Mouse (Mus musculus) hindbrain, embryonic 12.5 days (tissue): ENCODE measurements around the gene Armh2. TPM values are rescaled to one million over a fixed set of nuclear protein-coding genes. Genes with fewer than 3 reads are reported as not detected.

ENCODE experiments used
- ATAC-seq: fragments of 200-750 bp; cut with Nextera tagmentation; 2 replicates; pipeline ENCODE4 v1.8.0; 2017; ENCODE audit warnings: moderate TSS enrichment; ENCODE audit not compliant: low FRiP score
- H3K27ac ChIP-seq: fragments of 300-500 bp; sonication (generic); 2 replicates; pipeline ENCODE4 v1.5.1; 2016; ENCODE audit warnings: mild to moderate bottlenecking
- H3K27me3 ChIP-seq: fragments of 300-500 bp; sonication (generic); 2 replicates; pipeline ENCODE4 v1.6.1; 2016; ENCODE audit warnings: mild to moderate bottlenecking
- H3K36me3 ChIP-seq: fragments of 300-500 bp; sonication (generic); 2 replicates; pipeline ENCODE4 v1.6.1; 2016; ENCODE audit warnings: mild to moderate bottlenecking
- H3K4me1 ChIP-seq: fragments of 300-500 bp; sonication (generic); 2 replicates; pipeline ENCODE4 v1.6.1; 2016
- H3K4me2 ChIP-seq: fragments of 300-500 bp; sonication (generic); replicated peaks from 2 replicates; pipeline ENCODE4 v1.6.1; 2016; ENCODE audit warnings: mild to moderate bottlenecking
- H3K4me3 ChIP-seq: fragments of 300-500 bp; sonication (generic); 2 replicates; pipeline ENCODE4 v1.5.1; 2016; ENCODE audit warnings: mild to moderate bottlenecking
- H3K9ac ChIP-seq: fragments of 300-500 bp; sonication (generic); 2 replicates; pipeline ENCODE4 v1.6.1; 2016; ENCODE audit warnings: mild to moderate bottlenecking, moderate library complexity
- H3K9me3 ChIP-seq: fragments of 300-500 bp; sonication (generic); replicated peaks from 2 replicates; pipeline ENCODE4 v1.6.1; 2016; ENCODE audit warnings: mild to moderate bottlenecking
- WGBS: fragments of 180-500 bp; shearing (Covaris S2); methylation state at CpG from one replicate; pipeline ENCODE4 v1.1.7; 2016; 5-methylcytosine and 5-hydroxymethylcytosine counted together
- polyA plus RNA-seq: library from polyadenylated mRNA; unstranded; fragments of >200 nt; fragmentation: Nextera tagmentation; extraction: Ambion mirVana; gene quantifications from 2 replicates; pipeline ENCODE4 v1.2.1, GENCODE M21; 2016

The Armh2 gene
- polyA plus RNA-seq: not detected in 2 replicates

DNA sequence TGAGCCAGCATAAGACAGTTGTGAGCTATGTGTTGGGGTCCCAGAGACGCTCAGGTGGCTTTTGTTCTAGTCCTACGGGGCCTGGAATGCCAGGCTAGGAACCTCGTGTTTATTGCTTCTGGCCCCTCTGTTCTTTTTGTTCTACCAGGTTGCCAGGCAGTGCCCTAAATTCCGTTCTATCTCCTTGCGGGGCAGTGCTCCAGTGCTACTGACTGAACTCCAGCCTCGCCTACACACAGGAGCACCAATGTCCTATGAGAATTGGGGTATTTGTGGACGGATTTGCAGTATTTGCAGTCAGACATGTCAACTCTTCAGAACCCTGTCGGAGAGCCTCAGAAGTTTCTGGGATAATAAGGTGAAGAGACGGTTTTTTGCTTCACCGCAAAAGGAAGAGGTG is at the start of gene Armh2:
Armh2 (plus strand) TSS at position 205 of the 400 bp plus-strand sequence.
- Histone ChIP-seq H3K36me3 (no peaks in the 10 kb centered on the region), H3K4me2 (no peak within 1 kb of the TSS), H3K27me3 (no peaks in the 10 kb centered on the region), H3K9ac (no peak within 1 kb of the TSS), H3K4me3 (no peak within 1 kb of the TSS), H3K4me1 (no peaks in the 10 kb centered on the region), H3K27ac (no peak within 1 kb of the TSS), H3K9me3 (no peaks in the 10 kb centered on the region)
- ATAC-seq: no peak
- 88% methylated on average over 10 of the region's 10 CpGs for WGBS

DNA sequence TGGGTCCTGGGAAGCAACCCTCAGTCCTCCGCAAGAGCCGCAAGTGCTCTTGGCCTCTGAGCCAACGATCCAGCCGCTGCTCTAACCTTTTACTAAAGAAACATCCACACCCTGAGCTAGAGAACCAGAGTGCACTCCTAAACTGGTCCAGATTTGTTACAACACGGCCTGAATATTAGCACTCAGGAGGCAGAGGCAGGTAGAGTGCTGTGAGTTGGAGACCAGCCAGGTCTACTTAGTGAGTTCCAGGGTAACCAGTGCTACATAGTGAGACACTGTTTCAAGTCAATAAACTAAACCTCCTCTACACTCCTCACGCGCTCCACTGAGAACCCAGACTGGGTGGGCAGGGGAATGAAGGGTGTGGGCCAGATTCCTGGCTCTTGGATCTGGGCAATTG is 47.7 kb upstream of the Armh2 start:
- Histone ChIP-seq H3K4me1 (no peaks in the 10 kb centered on the region), H3K9me3 (no peaks in the 10 kb centered on the region), H3K9ac (no peak overlapping the region), H3K36me3 (0 out of 2 replicates have a peak, but pooled peaks cover 4% of the 10 kb centered on the region), H3K27me3 (no peaks in the 10 kb centered on the region), H3K4me3 (no peak overlapping the region), H3K4me2 (no peak overlapping the region), H3K27ac (no peak overlapping the region)
- ATAC-seq: no peak
- 90% methylated on average over 7 of the region's 7 CpGs for WGBS

DNA sequence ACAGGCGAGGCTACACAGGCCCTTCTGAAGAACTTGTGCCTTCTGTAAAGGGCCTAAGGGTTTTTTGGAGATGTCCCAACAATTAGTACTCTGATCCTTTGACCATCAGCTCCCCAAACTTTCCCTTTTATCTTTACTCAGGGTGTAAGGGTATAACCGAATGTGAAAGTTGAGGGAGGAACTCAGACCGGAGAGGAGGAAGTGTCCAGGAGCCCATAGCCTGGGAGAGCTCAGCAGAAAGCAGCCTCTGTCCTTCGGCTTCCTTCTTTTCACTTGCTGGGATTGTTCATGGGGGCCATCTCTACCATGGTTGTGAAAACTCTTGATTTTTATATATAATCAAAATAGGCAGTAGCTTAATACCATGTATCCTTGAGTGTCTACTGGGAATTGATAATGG is 42.3 kb upstream of the Armh2 start:
- Histone ChIP-seq H3K27me3 (no peaks in the 10 kb centered on the region), H3K27ac (no peak overlapping the region), H3K36me3 (peaks cover 12% of the 10 kb centered on the region; the same call in 1 of the 2 replicates), H3K4me3 (no peak overlapping the region), H3K4me1 (no peaks in the 10 kb centered on the region), H3K9ac (no peak overlapping the region), H3K4me2 (no peak overlapping the region), H3K9me3 (no peaks in the 10 kb centered on the region)
- ATAC-seq: no peak
- 86% methylated on average over 4 of the region's 4 CpGs for WGBS

DNA sequence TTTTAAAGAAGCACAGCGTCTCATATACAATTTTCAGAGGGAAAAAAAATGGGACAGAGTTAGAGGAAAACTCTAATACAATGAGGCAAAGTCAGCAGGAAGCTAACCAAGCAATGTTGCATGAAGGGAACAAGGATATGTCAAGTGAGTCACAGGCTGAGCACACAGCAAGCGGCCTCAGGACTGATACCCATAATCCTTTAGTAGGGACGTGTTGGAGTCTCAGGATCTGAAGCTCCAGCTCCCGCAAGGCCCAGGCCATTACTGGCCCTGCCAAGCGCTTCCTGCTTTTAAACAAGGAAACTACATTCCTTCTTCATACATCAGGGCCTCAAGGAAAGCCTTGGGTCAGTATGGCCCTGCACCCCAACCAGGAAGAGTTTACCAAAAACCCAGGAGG is 38.9 kb upstream of the Armh2 start:
- H3K4me1 ChIP-seq: no peaks in the 10 kb centered on the region
- 84% methylated on average over 5 of the region's 5 CpGs for WGBS
- H3K4me2 ChIP-seq: no peak overlapping the region
- no peak overlapping the region for H3K4me3 ChIP-seq
- H3K9me3 ChIP-seq: no peaks in the 10 kb centered on the region
- H3K27ac ChIP-seq: no peak overlapping the region
- no peak for ATAC-seq
- H3K9ac ChIP-seq: no peak overlapping the region
- H3K27me3 ChIP-seq: no peaks in the 10 kb centered on the region
- peaks cover 16% of the 10 kb centered on the region; the same call in 1 of the 2 replicates for H3K36me3 ChIP-seq

DNA sequence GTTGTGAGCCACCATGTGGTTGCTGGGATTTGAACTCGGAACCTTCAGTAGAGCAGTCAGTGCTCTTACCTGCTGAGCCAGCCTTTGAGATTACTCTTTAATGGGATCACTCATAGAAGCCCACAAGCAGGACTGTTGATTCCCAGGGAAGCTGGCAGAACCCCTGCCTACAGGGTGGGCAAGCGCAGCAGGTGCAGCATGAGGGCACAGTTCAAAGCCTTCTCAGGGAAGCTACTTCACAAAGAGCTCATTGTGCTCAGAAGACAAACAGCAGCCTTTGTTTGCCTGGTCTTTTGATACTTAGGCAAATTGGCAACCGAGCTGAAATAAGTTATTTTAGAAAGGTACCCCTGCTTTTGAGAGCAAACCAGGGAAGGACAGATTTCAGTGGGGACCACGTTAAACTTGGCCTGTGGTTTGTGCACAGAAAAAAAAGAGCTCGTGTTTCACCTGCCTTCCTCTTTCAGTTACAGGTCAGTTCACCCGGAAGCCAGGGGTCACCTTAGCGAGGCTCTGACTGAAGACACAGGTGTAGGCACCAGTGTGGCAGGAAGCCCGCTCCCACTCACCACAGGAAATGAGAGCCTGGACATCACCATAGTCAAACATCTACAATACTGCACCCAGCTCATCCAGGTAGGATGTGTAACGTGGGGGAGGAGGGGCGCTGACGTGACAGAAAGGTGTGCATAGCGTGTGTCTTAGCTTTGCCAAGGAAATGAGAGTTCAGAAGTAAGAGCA is 31.2 kb upstream of the Armh2 start:
- Histone ChIP-seq H3K27ac (no peak overlapping the region), H3K36me3 (peaks cover 4% of the 10 kb centered on the region; the same call in 1 of the 2 replicates), H3K27me3 (no peaks in the 10 kb centered on the region), H3K4me1 (peaks cover 10% of the 10 kb centered on the region), H3K4me2 (no peak overlapping the region), H3K9me3 (no peaks in the 10 kb centered on the region), H3K9ac (no peak overlapping the region), H3K4me3 (no peak overlapping the region)
- ATAC-seq: no peak
- WGBS: 61% methylated on average over 12 of the region's 12 CpGs

DNA sequence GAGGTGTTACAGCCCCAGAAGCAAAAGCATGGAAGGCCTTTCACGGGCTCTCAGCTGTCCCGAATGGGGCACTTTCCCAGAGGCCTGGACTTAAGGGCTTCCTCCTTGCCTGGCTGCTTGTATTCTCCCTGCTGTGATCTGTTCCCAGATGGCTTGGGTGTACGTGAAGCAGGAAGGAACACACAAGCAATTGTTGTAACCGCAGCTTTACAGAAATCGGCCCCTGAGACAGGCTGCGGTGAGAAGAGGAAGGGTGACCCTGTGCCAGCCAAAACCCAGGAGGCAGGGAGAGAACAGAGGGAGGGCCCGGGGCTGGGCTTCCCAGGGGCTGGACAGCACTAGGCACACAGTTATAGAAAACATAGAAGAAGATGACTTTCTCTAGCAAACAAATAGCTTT is 30.1 kb upstream of the Armh2 start:
- WGBS: 67% methylated on average over 7 of the region's 7 CpGs

DNA sequence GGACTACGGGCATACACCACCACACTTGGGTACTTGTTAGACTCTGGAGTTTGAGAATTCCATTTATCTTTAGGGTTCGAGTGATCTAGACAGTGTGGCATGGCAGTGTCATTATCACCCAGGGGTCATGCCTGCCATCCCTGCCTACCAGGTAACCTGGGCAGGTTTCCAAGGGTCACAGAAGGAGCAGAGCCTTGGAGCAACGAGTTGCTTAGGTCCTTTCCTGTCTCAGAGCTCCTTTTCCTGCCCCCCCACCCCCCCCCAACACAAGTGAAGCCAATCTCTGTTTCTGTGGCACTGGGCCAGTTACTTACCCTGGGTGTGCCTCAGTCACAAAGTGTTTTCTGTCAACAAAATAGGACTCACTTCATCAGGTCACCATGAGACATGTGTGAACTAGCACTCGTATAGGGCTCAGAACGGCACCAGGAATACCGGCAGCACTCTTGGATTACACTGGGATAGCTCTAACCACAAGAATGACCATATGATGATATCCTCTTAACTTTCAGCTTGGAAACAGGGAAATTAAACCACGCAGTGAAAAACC is 28.4 kb upstream of the Armh2 start:
- peaks cover 14% of the 10 kb centered on the region for H3K4me1 ChIP-seq
- H3K36me3 ChIP-seq: peaks cover 13% of the 10 kb centered on the region; the same call in 1 of the 2 replicates
- no peak for ATAC-seq
- H3K9ac ChIP-seq: no peak overlapping the region
- H3K4me2 ChIP-seq: no peak overlapping the region
- H3K9me3 ChIP-seq: no peaks in the 10 kb centered on the region
- WGBS: 86% methylated on average over 7 of the region's 7 CpGs
- H3K4me3 ChIP-seq: no peak overlapping the region
- H3K27me3 ChIP-seq: peaks cover 6% of the 10 kb centered on the region; the same call in 1 of the 2 replicates
- no peak overlapping the region for H3K27ac ChIP-seq

More for the DNA sequence above, 30.1 kb upstream of the Armh2 start:
- H3K4me1 ChIP-seq: peaks cover 14% of the 10 kb centered on the region
- H3K36me3 ChIP-seq: peaks cover 7% of the 10 kb centered on the region; the same call in 1 of the 2 replicates
- no peak overlapping the region for H3K4me2 ChIP-seq
- H3K9me3 ChIP-seq: no peaks in the 10 kb centered on the region
- no peak overlapping the region for H3K27ac ChIP-seq
- H3K27me3 ChIP-seq: peaks cover 5% of the 10 kb centered on the region; the same call in 1 of the 2 replicates
- no peak overlapping the region for H3K9ac ChIP-seq
- no peak for ATAC-seq
- no peak overlapping the region for H3K4me3 ChIP-seq

DNA sequence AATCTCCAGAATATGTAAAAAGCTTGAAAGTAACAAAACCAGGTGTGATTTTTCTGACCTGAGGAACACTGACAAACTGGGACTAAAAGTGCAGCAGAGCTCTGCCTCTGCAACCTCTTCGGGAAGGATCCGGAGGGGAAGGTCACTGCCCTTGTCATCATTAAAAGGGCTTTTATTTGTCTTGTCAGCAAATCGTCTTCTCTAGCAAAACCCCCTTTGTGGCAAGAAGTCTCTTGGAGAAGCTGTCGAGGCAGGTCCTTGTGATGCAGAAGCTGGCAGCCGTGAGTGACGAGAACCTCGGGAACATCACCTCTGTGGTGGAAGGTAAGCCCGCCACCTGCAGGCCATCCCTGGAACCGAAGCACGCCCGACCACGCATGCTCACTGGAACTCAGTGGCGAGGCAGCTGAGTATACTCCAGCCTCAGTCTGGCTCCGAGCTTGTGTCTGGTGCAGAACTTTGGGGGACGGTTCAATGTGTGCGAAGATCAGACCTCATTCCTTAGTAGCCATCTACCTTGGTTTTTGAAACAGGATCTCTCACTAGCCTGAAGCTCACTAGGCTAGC is 27.5 kb upstream of the Armh2 start:
- ATAC-seq: peak; percentile 69; the same call in 1 of the 2 replicates
- H3K4me3 ChIP-seq: peak overlapping the region; percentile 5; the same call in 1 of the 2 replicates
- no peak overlapping the region for H3K27ac ChIP-seq
- no peaks in the 10 kb centered on the region for H3K9me3 ChIP-seq
- H3K4me1 ChIP-seq: peaks cover 14% of the 10 kb centered on the region
- peak overlapping the region; percentile 31 for H3K4me2 ChIP-seq
- H3K36me3 ChIP-seq: peaks cover 19% of the 10 kb centered on the region; the same call in 1 of the 2 replicates
- WGBS: 6% methylated on average over 16 of the region's 16 CpGs
- H3K27me3 ChIP-seq: peaks cover 6% of the 10 kb centered on the region; the same call in 1 of the 2 replicates
- no peak overlapping the region for H3K9ac ChIP-seq

DNA sequence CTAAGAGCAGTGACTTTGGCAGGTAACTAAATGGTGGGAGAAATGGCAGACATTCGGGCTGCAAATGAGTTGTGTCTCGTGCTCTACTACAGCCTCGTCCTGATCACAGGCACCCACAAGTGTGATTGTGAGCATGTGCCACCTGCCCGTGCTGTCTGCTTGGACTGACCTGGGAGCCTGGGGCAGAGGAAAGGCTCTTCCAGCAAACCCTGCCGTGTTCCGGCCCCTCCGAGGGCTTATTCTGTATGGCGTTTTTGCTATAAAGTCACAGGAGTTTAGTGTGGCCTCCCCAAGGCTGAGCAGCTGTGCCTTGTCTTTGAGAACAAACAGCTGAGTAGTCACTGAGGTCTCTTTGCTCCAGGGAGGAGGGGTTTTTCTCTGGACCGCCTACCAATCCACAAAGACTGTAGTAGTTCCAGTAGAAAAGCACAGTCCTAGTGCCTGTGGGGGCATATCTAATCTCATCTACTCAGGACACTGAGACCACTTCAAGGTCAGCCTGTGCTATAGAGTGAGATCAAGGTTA is 26.6 kb upstream of the Armh2 start:
- no peak overlapping the region for H3K4me2 ChIP-seq
- H3K9ac ChIP-seq: no peak overlapping the region
- no peak overlapping the region for H3K27ac ChIP-seq
- H3K27me3 ChIP-seq: peaks cover 6% of the 10 kb centered on the region; the same call in 1 of the 2 replicates
- H3K9me3 ChIP-seq: no peaks in the 10 kb centered on the region
- ATAC-seq: no peak
- 73% methylated on average over 9 of the region's 9 CpGs for WGBS
- H3K4me3 ChIP-seq: no peak overlapping the region
- H3K4me1 ChIP-seq: peaks cover 14% of the 10 kb centered on the region
- H3K36me3 ChIP-seq: peaks cover 21% of the 10 kb centered on the region; the same call in 1 of the 2 replicates

DNA sequence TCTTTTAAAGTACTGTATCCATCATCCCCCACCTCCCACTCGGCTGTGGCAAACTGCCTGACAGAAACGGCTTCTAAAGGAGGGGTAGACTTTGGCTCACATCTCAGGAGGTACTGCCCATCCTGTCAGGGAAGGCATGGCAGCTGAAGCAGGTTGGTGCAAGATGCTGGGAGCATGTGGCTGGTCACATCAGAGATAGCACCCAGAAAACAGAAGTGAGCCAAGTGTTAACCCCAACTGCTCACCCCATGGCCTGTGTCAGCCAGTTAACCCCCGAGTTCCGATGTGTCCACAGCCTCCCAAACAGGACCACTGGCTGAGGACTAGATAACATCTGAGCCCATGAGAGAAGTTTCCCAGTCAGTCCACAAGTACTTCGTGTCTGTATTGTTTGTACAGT is 25.4 kb upstream of the Armh2 start:
- ATAC-seq: no peak
- peaks cover 6% of the 10 kb centered on the region; the same call in 1 of the 2 replicates for H3K27me3 ChIP-seq
- no peaks in the 10 kb centered on the region for H3K9me3 ChIP-seq
- no peak overlapping the region for H3K4me3 ChIP-seq
- no peak overlapping the region for H3K4me2 ChIP-seq
- peaks cover 14% of the 10 kb centered on the region for H3K4me1 ChIP-seq
- WGBS: 58% methylated on average over 5 of the region's 5 CpGs
- H3K27ac ChIP-seq: no peak overlapping the region
- H3K9ac ChIP-seq: no peak overlapping the region
- H3K36me3 ChIP-seq: peaks cover 21% of the 10 kb centered on the region; the same call in 1 of the 2 replicates

DNA sequence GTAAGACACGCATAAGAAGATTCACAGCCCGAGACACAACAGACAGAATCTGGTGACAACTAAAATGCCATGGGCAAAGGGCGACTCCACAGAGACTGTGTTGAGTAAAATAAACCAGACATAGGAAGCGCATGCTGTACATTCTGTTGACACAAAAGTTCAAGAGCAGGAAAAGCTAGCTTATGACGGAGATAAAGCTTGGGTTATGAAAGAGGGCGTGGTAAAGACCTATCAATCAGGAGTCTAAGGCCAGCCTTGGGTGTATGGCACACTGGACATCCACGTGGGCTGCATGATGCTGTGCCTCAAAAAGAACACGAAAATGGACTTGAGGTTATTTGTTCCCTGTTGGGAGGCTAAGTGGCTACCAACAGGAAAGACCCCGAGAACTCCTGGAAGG is 24.6 kb upstream of the Armh2 start:
- Histone ChIP-seq H3K4me1 (peaks cover 14% of the 10 kb centered on the region), H3K27me3 (peaks cover 6% of the 10 kb centered on the region; the same call in 1 of the 2 replicates), H3K27ac (no peak overlapping the region), H3K9ac (no peak overlapping the region), H3K9me3 (no peaks in the 10 kb centered on the region), H3K36me3 (peaks cover 21% of the 10 kb centered on the region; the same call in 1 of the 2 replicates), H3K4me2 (no peak overlapping the region), H3K4me3 (no peak overlapping the region)
- WGBS: 83% methylated on average over 9 of the region's 9 CpGs
- ATAC-seq: no peak

DNA sequence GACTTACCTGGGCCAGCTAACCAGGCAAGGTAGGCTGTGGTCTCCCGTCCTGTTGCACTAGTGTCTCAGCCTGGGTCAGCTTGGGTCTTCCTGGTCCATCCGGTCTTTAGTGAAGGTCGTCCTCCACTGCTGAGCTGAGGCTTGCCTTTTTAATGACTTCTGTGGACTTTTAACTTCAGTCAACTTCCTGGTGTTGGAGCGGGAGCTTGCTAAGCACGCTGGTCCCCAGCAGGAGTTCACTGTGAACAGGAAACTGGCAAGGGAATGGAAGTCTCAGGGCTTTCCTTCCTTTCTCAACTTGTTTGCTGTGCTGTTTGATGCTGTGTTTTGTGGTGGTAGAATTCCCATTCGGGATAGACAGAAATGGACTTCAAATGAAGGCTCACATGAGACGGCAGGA is 23.4 kb upstream of the Armh2 start:
- peaks cover 14% of the 10 kb centered on the region for H3K4me1 ChIP-seq
- H3K27me3 ChIP-seq: peaks cover 6% of the 10 kb centered on the region; the same call in 1 of the 2 replicates
- no peaks in the 10 kb centered on the region for H3K9me3 ChIP-seq
- peaks cover 21% of the 10 kb centered on the region; the same call in 1 of the 2 replicates for H3K36me3 ChIP-seq
- no peak overlapping the region for H3K9ac ChIP-seq
- no peak overlapping the region for H3K4me3 ChIP-seq
- WGBS: 67% methylated on average over 7 of the region's 7 CpGs
- H3K27ac ChIP-seq: no peak overlapping the region
- H3K4me2 ChIP-seq: no peak overlapping the region
- ATAC-seq: no peak
